Mouse (Mus musculus) neutrophil, adult 5-6 weeks (primary cell): ENCODE measurements at regions not wholly inside any gene's neighbourhood (a gene's known extent, or its start where the extent isn't known, plus 50 kb on each side); places are given as distances from the start of the nearest gene placed in this dataset.

ENCODE experiments used
- ATAC-seq: fragments of 151-379, 151-347 bp; 2 replicates; pipeline ENCODE4 v1.8.0; 2017; ENCODE audit warnings: mild to moderate bottlenecking, moderate TSS enrichment; ENCODE audit not compliant: insufficient number of reproducible peaks, poor library complexity, low FRiP score, severe bottlenecking; ENCODE audit errors: extremely low read depth

DNA sequence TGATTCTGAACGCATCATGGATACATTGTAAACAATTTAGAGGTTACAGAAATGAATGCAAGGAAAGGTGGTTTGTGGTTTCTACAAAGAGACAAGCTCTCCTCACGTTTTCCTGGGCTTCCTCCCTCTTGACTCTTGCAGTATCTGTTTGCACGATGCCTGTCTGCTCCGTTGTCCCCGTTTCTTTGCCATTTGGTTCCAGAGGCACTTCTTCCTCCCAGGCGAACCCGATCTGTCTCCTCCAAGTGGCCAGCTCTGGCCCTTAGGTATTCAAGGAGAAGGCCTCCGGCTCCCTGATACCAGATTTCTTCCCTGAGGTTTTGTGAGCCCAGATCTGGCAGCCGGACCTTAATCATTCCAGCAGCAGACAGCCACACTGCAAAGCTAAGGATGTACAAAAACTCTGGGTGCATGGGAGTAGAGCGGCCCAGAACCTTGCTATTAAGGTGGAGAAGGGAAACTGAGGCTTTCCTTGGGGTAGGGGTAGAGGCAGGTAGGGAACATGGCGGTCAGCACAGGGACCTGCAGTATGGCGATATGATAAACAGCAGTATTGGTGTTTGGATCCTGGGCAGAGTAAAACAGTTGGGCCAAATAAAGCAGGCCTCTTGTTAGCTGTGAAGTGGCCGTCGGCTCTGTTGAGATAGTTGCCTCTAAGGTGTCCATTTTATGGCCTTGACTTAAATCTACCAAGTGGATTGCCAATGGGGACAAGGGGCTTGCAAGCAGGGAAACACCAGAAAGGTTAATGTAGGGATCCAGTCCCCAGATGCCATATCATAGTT, 76.0 kb upstream of the Wnt7b start:
- ATAC-seq, result no peak

DNA sequence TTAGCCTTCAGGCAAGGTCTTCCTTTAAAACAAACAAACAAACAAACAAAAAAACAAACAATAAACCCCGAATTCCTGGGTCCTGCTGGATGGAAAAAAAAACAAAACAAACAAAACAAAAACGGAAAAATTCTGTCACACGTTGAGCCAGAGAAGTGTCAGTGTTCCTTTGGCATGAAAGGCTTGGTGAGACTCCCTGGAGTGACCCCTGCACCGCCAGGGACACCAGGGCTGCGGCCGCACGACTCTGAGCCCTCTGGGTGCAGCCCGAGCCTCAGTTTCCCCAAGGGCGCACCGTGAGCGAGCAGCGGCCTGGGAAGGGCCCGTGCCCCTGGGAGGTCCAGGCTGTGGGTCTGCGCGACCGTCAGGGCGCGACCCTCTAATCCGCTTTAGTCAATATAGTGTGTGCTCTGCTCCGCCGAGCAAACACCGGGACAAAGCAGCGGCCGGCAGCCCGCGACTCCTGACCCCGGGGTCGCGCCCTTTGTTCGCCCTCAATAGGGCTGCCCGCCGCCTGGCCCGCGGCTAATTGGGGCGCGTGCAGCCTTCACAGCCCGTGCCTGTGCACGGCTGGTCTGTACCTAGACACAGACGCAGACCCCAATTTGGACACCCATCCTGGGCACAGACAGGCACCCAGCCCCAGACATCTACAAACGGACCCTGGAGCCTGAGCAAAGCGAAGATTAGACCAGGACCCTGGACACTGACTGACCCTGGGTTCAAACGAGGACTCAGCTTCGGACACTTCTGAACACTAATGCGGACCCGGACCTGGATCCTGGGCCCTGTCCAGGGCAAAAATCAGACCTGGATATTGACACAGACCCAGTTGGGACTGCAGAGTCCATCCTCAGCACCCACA, 74.0 kb upstream of the Ppara start:
- ATAC-seq, result no peak

DNA sequence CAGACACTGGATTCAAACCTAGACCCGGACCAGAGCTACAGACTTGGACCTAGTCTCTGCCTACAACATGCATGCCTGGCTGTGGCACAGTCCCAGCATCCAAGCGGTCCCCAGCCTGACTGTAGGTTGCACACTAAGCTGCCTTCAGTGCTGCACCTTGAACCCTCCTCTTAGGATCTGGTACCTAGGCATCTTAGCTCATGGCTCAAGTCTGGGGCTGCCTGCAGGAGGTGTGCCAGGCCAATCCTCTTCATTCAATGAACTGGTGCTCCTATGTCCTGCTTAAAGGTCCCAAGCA, 73.4 kb upstream of the Ppara start:
- no peak for ATAC-seq

DNA sequence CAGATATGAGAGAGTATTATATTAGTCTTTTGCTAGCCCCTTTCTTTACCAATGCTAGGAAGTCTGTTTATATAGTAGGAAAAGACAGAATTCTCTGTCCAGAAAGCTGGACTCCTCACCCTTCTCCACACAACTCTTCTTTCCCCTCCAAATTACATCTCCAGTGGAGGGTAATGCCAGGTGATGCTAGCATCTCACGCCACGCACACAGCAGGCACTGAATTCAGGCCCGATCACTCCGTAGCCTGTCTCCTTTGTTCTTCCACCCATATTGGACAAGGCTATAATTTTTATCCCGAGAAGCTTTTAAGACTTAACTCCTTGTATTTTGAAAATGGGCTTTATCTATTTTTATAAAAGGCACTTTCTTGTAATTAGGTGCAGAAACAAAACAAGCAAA, 73.0 kb upstream of the Ppara start:
- no peak for ATAC-seq

DNA sequence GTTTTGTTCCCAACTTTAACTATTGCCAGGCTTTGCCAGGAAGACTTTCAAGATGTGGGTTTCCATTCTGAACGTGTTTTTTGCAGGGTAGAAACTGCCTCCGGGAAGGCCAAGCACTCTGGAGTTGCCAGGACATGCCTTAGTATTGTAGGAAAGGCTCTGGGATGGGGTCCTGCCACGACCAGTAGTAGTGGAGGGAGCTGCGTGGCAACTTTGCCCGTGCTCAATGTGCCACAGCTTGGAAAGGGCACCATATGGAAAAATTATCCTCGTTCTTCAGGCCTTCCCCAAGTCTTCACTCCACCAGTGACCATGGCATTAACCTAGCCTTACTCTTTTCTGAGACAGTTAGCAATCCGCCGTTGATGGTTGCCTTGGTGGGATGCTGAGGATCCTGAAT, 72.5 kb upstream of the Ppara start:
- no peak for ATAC-seq

DNA sequence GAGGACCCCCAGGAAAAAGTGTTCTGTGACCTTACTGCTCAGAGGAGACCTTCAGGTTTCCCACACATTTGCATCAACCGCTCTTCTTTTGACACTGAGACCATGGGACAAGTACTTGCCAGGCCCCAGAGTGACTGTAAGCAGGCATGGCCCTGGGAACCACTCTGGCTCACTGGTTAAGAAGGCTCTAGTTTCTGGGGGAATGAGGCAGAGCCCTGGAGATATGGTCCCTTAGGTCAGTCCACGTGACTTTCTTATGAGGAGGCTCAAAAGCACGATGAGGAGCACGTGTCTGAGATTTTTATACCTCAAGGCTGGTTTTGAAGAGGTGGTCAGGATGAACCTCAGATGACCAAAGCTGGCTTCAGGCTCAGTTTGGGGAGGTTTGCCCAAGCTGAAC, 72.1 kb upstream of the Ppara start:
- no peak for ATAC-seq

DNA sequence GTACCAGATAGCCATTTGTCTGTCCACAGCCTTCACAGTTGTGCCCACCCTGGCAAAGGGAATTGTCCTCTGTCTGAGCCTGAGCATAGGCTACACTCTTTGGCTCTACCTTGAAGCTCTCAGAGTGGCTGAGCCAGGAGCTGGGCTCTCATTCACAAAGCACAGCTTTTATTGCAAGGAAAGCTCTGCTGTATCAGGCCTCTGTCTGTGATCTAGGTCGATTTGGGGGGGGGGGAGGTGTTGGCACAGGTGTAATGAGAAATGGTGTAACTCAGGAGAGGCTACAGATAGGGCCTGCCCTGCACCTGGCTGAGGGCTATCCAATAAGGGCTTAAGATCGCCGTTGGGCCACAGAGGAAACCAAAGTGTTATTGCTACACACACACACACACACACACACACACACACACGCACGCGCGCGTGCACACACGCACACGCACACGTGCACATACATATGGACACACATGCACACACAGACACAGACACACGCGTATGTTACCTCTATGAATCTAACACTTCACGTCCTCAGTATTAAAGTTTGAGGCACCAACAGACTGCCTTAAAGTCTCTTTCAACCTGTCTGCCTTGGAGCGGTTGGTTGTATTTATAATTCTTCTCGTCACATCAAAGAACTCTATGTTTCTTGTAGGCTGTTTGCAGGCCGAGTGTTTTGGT, 70.9 kb upstream of the Ppara start:
- ATAC-seq, result no peak

DNA sequence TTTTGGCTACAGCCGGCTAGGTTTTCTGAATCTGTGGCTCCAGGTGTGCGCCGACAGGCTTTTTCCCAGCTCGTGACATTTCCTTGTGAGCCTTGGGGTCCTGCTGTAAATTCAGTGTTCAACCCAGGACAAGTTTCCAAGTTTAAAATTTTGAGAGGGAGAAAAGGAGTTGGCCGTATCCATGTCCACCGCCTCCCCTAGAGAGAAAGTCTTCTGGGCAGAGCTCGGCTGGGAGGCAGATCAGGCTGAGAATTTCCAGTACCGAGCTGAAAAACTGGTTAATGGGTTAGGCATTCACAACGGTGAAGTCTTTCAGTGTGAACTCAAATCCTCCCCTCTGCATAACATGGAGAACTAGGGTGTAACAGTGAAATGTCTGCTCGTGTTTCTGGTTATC, 70.4 kb upstream of the Ppara start:
- ATAC-seq, result no peak

DNA sequence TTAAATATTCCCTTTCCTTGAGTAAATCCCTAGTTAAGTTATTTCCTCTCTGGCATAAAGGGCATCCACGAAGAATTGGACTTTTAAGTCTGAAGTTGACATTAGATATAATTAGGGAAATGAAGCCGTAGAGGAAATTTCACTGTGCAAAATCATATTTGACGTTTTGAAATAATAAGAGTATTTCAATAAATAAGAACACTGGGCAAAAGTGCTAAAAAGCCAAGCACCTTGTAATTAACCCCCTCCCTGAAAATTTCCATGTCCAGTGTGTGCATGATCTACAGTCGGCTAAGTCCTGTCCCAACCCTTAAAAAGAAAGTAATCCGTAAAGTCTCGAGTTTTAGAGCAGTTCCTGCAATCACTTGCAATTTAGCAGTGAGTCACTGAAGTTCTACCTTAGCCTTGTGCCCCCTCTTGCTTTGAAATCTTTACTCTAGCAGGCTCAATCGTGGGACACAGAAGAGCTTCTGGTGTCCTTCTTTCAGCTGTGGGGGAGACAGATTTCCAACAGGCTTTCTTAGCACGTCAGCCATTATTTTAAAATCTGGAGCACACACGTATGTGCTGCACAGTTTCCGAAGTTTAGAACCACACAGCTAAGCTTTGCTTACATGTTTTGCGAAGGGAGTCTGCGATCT, 69.5 kb upstream of the Ppara start:
- no peak for ATAC-seq

DNA sequence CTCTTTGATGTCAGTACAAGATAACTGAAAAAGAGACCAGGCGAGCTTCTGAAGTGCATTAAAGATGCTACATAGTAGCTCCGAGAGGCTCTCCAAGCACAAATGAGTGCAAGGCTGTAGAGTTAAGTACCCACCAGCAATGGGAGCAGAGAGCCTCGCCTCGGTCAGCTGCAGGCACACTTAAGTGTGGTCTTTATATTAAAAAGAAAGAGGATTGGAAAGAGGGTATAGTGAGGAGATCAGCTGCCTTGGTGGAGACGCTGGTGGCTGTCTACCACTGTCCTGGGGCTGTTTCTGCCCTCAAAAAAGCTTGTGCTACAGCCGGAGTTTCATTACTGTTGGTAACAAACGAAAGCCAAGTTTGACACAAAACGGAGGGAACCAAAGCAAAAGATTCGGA, 68.3 kb upstream of the Ppara start:
- no peak for ATAC-seq

DNA sequence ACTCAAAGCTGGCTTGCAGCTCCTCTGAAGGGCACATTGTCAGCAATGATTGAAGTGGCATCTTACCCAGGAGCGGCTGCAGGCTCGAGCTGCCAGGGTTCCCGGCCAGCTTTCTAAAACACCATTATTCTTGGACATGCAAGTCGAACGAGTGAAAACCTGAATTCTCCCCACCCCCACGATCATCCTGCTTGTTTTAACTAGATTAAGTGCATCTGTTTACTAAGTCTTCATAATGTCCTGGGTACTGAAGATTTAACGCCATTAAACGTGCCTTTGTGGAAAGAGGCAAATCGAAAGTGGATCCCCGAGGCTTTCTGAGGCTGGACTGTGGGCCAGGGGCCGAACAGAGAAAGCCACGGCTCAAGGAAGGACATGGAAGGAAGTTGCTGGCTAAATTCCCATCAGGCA, 67.4 kb upstream of the Ppara start:
- no peak for ATAC-seq

DNA sequence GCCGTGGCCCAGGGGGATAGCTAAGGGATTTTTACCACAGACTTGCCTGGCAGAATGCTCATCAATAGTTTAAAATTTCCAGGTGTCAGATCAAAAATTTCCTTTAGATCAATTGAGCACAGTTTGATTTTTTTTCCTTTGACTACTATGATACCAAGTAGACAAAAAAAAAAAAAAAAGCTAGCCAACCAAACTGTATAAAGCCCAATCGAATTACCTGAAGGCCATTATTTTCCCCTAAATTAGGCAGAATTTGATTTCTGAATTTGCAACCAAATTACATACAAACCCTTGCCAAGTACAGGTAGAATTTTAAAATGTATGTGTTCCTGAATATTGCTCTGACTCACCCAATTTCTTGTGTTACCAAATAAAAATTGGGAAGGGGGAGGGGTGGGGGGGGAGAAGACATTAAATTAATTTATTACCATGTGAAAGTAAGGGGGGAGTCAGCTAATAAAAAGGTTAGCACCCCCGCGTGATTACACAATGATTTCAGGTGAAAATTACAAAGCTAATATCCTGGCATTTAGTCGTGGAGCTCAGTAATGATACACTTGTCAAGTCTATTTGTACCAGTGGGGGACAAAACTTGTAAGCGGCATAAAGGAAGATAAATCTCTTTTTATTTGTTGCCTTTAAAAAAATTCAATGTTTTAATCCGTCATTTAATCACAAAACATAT, 66.7 kb upstream of the Ppara start:
- ATAC-seq, result no peak

DNA sequence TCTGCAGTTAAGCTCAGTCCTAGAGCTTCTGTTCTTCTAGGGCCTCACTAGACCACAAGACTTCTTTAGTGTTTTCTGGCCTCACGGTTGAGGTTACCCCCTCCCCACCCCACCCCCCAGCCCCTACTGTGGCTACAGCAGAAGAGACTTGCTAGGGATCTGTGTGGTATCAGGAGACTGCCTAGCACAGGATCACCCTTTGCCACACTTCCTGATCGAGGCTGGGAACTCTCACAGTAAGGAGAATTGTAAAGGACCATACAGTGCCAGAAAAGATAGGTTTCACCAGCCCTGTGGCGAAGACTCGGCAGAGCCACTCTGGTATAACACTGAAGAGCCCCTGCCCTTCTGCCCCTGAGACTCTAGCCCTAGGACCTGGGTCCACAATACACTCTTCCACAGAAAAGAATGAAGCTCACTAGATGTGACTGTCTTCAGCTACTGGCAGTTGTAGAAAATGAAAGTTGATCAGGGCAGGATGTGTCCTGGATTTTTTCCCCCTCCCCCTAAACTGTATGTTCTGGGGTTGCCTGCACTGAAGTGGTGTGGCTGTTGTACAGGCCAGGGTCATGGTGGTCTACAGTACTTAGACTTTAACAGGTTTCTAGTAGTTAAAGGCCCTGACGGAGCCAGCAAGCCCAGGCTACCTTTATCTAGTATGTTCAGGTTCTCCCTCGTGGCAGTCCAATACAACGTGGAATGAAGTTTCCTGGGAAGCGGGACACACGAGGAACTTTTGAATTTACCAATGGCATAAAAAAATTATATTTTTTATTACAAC, 65.7 kb upstream of the Ppara start:
- no peak for ATAC-seq

DNA sequence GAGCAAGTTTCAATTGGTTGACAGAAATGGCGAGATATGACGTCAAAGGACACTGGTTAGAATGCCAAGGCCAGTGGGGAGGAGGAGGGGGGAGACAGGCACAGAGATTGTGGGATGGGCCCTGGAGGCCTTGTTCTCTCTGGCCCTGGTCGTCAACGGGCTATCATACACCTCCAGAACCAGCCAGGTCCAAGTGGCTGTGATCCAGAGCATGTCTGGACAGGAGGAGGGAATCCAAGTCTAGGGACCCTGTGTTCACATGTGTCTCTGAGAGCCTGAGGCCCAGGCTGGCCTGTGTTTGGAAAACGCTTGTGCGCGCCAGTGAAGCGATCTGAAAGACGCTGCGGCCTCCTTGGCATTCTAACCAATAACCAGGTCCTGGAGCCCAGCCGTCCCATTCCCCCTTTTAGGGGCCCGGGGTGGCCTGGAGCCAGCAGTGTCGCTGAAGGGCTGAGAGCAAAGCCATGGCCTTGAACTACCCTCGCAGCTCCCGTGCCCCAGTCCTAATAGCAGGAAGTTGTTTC, 65.1 kb upstream of the Ppara start:
- no peak; the same call in 1 of the 2 replicates for ATAC-seq

DNA sequence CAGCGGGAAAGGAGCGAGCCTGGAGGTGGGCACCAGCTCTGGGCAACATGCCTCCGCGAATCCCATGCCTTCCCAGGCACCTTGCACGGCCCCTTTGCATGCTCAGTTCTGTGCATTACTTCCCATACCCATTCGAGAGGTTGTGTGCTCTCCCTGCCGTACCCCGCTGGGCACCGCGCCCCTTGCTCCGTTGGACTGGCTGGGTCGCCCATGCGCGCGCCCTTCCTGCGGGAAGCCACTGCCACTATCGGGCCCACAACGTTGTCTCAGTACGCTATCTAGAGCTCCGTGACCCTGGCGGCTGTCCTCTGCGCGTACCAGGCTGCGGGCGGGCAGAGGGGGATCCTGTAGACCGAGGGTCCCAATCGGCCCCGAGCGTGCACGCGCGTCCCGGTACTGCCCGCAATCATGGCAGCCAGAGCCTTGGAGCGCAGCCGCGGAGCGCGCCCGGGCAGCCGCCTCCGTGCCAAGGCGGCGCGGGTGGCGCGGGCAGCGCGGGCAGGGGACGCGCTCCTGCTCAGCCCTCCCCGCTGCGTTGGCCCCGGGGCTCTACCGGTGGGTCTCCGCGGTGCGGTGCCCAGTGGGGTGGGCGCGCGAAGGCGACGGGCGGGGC, 64.5 kb upstream of the Ppara start:
- peak; percentile 8; the same call in 1 of the 2 replicates for ATAC-seq

DNA sequence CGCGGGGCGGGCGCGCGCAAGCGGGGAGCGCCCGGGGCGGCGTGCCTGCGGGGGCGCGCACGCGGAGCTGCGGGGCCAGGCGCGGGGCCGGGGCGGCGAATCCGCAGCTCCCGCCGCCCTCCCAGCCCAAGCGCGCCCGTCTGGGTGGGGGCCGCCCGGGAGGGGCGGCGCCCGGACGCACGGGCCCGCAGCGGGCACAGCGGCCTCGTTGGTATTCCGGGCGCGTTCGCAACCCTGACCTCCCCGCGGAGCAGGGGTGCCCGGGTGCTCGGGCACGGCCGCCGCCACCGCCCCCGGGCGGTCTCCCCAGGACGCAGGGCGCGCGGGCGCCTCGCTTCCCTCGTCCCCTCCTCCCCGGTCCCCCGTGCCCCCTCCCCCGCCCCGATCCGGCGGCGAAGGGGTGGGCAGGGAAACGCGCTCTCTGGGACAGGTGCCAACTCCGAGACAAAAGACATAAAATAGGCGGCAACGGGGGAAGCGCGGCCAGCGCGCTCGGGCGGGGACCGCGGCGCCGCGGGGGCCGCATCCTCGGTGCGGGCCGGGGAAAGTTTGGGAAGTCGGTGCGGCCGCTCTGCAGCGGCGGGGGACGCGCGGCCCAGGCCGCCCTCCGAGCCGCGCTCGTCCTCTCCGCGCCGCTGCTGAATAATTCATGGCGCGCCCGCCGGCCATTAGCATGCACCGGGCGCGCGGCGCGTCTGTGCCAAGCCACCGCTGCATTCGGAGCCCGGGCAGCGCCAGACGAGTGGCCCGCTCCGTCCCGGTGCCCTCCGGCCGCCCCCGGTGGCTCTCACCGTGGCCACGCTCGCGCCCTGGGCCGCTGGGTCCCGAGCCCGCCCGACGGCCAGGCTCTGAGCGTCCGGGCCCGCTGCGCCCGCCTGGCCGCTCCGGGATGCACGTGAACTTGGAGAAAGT, 63.7 kb upstream of the Ppara start:
- no peak for ATAC-seq

DNA sequence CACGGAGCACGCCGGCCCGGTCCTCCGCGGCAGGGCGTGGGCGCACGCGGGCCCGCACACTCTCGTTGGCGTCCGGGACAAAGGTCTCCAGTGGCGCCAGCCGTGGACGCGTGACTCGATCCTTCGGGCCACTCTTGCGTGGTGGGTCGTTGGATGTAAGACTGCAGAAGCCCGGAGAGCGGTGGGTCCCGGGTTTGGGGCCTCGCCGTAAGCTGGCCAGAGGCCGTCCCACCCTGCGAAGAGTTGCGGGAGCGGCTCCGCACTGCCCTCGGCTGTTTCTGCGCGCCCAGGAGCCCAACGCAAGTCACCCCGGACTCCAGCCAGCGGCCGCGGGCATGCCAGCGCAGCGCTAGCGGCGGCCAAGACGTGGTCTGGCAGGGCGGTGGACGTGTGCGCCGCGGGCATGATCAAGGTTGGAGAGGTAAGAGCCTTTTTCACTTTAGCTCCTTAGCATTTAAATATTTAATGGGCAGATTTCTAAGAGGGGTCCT, 63.0 kb upstream of the Ppara start:
- no peak for ATAC-seq
